Mouse (Mus musculus): ENCODE measurements around the gene Esrp2. TPM values are rescaled to one million over a fixed set of nuclear protein-coding genes. Genes with fewer than 3 reads are reported as not detected.

Gene Esrp2
- polyA plus RNA-seq, 1 experiment from 2014 or later: 25.4 TPM

DNA sequence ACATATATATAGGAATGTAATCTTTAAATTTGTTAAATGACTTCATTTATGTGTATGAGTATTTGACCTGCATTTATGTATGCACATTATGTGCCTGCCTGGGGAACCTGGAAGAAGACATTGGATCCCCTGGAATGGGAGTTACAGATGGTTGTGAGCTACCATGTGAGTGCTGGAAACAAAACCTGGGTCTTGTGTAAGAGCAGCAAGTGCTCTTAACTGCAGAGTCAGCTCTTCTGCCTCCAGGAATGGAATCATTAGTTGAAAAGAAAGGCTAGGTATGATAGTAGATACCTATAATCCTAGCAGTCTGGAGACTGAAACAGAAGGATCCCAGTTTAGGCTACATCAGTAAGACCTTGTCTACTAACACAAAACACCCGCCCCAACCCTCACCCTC, 10.7 kb downstream of the Esrp2 start:
- Histone ChIP-seq H3K4me2 (ENCODE audit: low read length) (no peak overlapping the region), H3K4me1 (replicated peaks; ENCODE audit: control insufficient read depth, insufficient read depth, low read length) (no peaks in the 10 kb centered on the region), H3K9ac (ENCODE audit: low read length) (no peak overlapping the region), H3K27ac (ENCODE audit: low read depth) (no peak overlapping the region), H3K36me3 (ENCODE audit: control insufficient read depth, insufficient read depth, low read length) (peaks cover 34% of the 10 kb centered on the region), H3K9me3 (ENCODE audit: control insufficient read depth, low read length) (no peaks in the 10 kb centered on the region), H3K27me3 (replicated peaks; ENCODE audit: control insufficient read depth, insufficient read depth, low read length) (no peaks in the 10 kb centered on the region), H3K4me3 (ENCODE audit: low read depth, low read length) (no peak overlapping the region)
- WGBS: 100% methylated on average over 1 of the region's 1 CpGs
- ATAC-seq (replicated peaks; ENCODE audit: low FRiP score, low TSS enrichment, low read depth): no peak
- DNase-seq (ENCODE audit: low spot score): no peak

DNA sequence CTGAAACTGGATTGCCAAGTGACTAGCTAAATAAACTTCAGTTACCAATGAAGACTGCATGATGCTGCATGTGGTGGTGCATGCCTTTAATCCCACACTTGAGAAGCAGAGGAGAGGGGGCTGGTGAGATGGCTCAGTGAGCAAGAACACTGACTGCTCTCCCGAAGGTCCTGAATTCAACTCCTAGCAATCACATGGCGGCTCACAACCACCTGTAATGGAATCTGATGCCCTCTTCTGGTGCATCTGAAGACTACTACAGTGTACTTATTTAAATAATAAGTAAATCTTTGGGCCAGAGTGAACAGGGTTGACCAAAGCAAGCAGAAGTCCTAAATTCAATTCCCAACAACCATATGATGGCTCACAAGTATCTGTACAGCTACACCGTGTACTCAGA, 13.3 kb downstream of the Esrp2 start:
- Histone ChIP-seq H3K4me1 (replicated peaks; ENCODE audit: control insufficient read depth, insufficient read depth, low read length) (no peaks in the 10 kb centered on the region), H3K4me3 (ENCODE audit: low read depth, low read length) (no peak overlapping the region), H3K4me2 (ENCODE audit: low read length) (no peak overlapping the region), H3K9me3 (ENCODE audit: control insufficient read depth, low read length) (no peaks in the 10 kb centered on the region), H3K27me3 (replicated peaks; ENCODE audit: control insufficient read depth, insufficient read depth, low read length) (no peaks in the 10 kb centered on the region), H3K27ac (ENCODE audit: low read depth) (no peak overlapping the region), H3K36me3 (ENCODE audit: control insufficient read depth, insufficient read depth, low read length) (peaks cover 23% of the 10 kb centered on the region), H3K9ac (ENCODE audit: low read length) (no peak overlapping the region)
- ATAC-seq (replicated peaks; ENCODE audit: low FRiP score, low TSS enrichment, low read depth) (no peak), DNase-seq (ENCODE audit: low spot score) (no peak)
- WGBS: 82% methylated on average over 3 of the region's 3 CpGs

DNA sequence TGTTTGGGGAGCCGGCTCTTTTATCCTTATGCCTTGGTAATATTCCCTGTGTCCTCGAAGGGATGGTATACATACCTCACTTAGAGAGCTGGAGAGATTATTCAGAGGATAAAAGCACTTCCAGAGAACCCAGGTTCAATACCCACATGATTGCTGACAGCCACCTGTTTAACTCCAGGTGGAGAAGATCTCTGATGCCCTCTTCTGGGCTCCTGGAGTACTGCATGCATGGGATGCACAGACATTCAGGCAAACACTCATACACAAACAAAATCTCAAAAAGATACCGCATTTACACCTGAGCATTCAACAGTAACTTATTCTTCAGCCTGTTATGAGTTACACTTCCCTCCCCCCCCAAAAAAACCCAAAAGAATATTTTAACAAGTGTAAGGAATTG, 20.9 kb downstream of the Esrp2 start:
- no peak overlapping the region for H3K9ac ChIP-seq (ENCODE audit: low read length)
- WGBS: 94% methylated on average over 3 of the region's 3 CpGs
- no peak for ATAC-seq (replicated peaks; ENCODE audit: low FRiP score, low TSS enrichment, low read depth)
- no peak overlapping the region for H3K27ac ChIP-seq (ENCODE audit: low read depth)
- H3K36me3 ChIP-seq (ENCODE audit: control insufficient read depth, insufficient read depth, low read length): peaks cover 38% of the 10 kb centered on the region
- peak; percentile 65 for DNase-seq (ENCODE audit: low spot score)
- no peaks in the 10 kb centered on the region for H3K4me1 ChIP-seq (replicated peaks; ENCODE audit: control insufficient read depth, insufficient read depth, low read length)
- H3K9me3 ChIP-seq (ENCODE audit: control insufficient read depth, low read length): no peaks in the 10 kb centered on the region
- no peaks in the 10 kb centered on the region for H3K27me3 ChIP-seq (replicated peaks; ENCODE audit: control insufficient read depth, insufficient read depth, low read length)
- no peak overlapping the region for H3K4me2 ChIP-seq (ENCODE audit: low read length)
- no peak overlapping the region for H3K4me3 ChIP-seq (ENCODE audit: low read depth, low read length)

DNA sequence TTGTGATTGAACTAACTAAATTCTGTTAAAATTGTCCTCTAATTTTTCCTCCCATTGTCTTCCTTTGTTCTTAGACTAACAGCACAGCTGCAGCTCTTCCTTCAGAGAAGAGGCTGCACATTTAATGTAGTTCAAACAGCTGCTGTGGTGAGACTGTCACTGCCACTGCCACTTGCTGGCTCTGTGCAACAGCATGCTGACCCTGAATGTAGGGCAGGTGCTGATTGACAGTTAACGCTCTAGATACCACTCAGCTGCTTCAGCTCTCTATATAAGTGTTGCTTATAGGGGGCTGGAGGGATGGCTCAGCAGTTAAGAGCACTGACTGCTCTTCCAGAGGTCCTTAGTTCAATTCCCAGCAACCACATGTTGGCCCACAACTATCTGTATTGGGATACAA, 24.3 kb downstream of the Esrp2 start:
- no peaks in the 10 kb centered on the region for H3K27me3 ChIP-seq (replicated peaks; ENCODE audit: control insufficient read depth, insufficient read depth, low read length)
- H3K4me3 ChIP-seq (ENCODE audit: low read depth, low read length): no peak overlapping the region
- H3K36me3 ChIP-seq (ENCODE audit: control insufficient read depth, insufficient read depth, low read length): peaks cover 46% of the 10 kb centered on the region
- no peak overlapping the region for H3K4me2 ChIP-seq (ENCODE audit: low read length)
- H3K27ac ChIP-seq (ENCODE audit: low read depth): no peak overlapping the region
- H3K4me1 ChIP-seq (replicated peaks; ENCODE audit: control insufficient read depth, insufficient read depth, low read length): no peaks in the 10 kb centered on the region
- no peak overlapping the region for H3K9ac ChIP-seq (ENCODE audit: low read length)
- no peaks in the 10 kb centered on the region for H3K9me3 ChIP-seq (ENCODE audit: control insufficient read depth, low read length)
- no peak for DNase-seq (ENCODE audit: low spot score)
- ATAC-seq (replicated peaks; ENCODE audit: low FRiP score, low TSS enrichment, low read depth): no peak
- 83% methylated on average over 1 of the region's 1 CpGs for WGBS

DNA sequence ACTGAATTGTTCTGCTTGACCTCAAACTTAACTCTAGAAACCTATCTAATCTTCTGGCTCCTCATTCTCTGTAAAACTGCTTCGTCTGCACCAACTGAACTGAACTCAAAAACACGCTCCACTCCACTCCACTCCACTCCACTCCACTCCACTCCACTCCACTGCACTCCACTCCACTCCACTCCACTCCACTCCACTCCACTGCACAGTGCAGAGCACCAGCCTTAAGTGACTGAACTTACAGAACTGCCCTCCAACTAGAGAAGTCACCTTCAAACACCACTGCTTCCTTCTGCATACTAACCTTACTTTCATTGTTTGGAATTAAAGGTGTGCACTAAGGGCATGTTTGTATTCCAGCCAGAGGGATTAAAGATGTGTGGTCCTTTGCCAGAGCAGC, 24.7 kb downstream of the Esrp2 start:
- Histone ChIP-seq H3K4me1 (replicated peaks; ENCODE audit: control insufficient read depth, insufficient read depth, low read length) (no peaks in the 10 kb centered on the region), H3K9ac (ENCODE audit: low read length) (no peak overlapping the region), H3K27me3 (replicated peaks; ENCODE audit: control insufficient read depth, insufficient read depth, low read length) (no peaks in the 10 kb centered on the region), H3K36me3 (ENCODE audit: control insufficient read depth, insufficient read depth, low read length) (peaks cover 45% of the 10 kb centered on the region), H3K9me3 (ENCODE audit: control insufficient read depth, low read length) (no peaks in the 10 kb centered on the region), H3K4me3 (ENCODE audit: low read depth, low read length) (no peak overlapping the region), H3K27ac (ENCODE audit: low read depth) (no peak overlapping the region), H3K4me2 (ENCODE audit: low read length) (no peak overlapping the region)
- WGBS: 83% methylated on average over 2 of the region's 2 CpGs
- ATAC-seq (replicated peaks; ENCODE audit: low FRiP score, low TSS enrichment, low read depth) (no peak), DNase-seq (ENCODE audit: low spot score) (no peak)

DNA sequence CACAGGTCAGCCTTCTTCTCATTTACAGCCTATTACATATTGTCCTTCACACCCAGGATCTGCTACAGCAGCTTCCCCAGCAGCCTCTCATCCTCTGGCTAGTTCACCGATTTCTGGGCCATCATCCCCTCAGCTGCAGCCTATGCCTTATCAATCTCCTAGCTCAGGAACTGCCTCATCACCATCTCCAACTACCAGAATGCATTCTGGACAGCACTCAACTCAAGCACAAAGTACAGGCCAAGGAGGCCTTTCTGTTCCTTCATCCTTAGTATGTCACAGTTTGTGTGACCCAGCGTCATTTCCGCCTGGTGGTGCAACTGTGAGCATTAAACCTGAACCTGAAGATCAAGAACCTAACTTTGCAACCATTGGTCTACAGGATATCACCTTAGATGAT, 28.0 kb downstream of the Esrp2 start:
- Histone ChIP-seq H3K27ac (ENCODE audit: low read depth) (no peak overlapping the region), H3K36me3 (ENCODE audit: control insufficient read depth, insufficient read depth, low read length) (peaks cover 40% of the 10 kb centered on the region)
- WGBS: 95% methylated on average over 3 of the region's 3 CpGs

DNA sequence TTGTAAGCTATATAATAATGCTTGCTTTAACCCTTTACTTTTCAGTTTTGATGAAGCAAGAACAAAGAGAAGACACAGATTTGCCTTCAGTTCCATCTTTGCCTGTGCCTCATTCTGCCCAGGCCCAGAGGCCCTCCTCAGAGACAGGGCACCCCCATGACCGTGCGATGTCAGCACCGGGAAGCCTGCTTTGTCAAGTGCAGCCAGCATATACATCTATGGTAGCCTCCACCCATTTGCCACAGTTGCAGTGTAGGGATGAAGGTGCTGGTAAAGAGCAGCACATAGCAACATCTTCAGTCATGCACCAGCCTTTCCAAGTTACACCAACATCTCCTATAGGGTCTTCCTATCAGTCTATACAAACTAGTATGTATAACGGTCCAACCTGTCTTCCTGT, 28.7 kb downstream of the Esrp2 start:
- no peaks in the 10 kb centered on the region for H3K4me1 ChIP-seq (replicated peaks; ENCODE audit: control insufficient read depth, insufficient read depth, low read length)
- H3K36me3 ChIP-seq (ENCODE audit: control insufficient read depth, insufficient read depth, low read length): peaks cover 46% of the 10 kb centered on the region
- 98% methylated on average over 4 of the region's 4 CpGs for WGBS
- H3K9me3 ChIP-seq (ENCODE audit: control insufficient read depth, low read length): no peaks in the 10 kb centered on the region
- no peak for ATAC-seq (replicated peaks; ENCODE audit: low FRiP score, low TSS enrichment, low read depth)
- H3K27me3 ChIP-seq (replicated peaks; ENCODE audit: control insufficient read depth, insufficient read depth, low read length): no peaks in the 10 kb centered on the region
- H3K27ac ChIP-seq (ENCODE audit: low read depth): no peak overlapping the region
- H3K9ac ChIP-seq (ENCODE audit: low read length): no peak overlapping the region
- no peak overlapping the region for H3K4me2 ChIP-seq (ENCODE audit: low read length)
- DNase-seq (ENCODE audit: low spot score): no peak
- H3K4me3 ChIP-seq (ENCODE audit: low read depth, low read length): no peak overlapping the region

More for the DNA sequence above, 28.0 kb downstream of the Esrp2 start:
- no peak overlapping the region for H3K4me2 ChIP-seq (ENCODE audit: low read length)
- no peak for DNase-seq (ENCODE audit: low spot score)
- no peak overlapping the region for H3K4me3 ChIP-seq (ENCODE audit: low read depth, low read length)
- no peaks in the 10 kb centered on the region for H3K27me3 ChIP-seq (replicated peaks; ENCODE audit: control insufficient read depth, insufficient read depth, low read length)
- no peaks in the 10 kb centered on the region for H3K4me1 ChIP-seq (replicated peaks; ENCODE audit: control insufficient read depth, insufficient read depth, low read length)
- no peaks in the 10 kb centered on the region for H3K9me3 ChIP-seq (ENCODE audit: control insufficient read depth, low read length)
- no peak overlapping the region for H3K9ac ChIP-seq (ENCODE audit: low read length)
- no peak for ATAC-seq (replicated peaks; ENCODE audit: low FRiP score, low TSS enrichment, low read depth)

DNA sequence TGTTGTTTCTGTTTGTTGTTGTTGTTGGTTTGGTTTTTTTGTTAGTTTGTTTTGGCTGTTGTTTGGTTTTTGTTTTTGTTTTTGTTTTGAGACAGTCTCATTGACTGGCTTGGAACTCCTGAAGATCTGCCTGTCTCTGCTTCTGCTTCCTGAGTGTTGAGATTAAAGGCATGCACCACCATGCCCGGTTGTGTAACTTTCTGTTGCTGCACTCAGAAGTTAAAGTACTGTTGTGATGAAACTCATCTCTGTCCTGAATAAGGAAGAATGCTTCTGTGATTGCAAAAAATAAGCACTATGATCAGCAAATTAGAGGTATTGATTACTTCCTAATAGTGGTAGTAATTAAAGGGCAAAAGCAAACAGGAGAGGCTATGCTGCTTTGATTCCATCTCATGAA, 30.6 kb downstream of the Esrp2 start:
- no peak overlapping the region for H3K9ac ChIP-seq (ENCODE audit: low read length)
- peaks cover 58% of the 10 kb centered on the region for H3K36me3 ChIP-seq (ENCODE audit: control insufficient read depth, insufficient read depth, low read length)
- 78% methylated on average over 1 of the region's 1 CpGs for WGBS
- no peak overlapping the region for H3K4me3 ChIP-seq (ENCODE audit: low read depth, low read length)
- H3K9me3 ChIP-seq (ENCODE audit: control insufficient read depth, low read length): no peaks in the 10 kb centered on the region
- no peak overlapping the region for H3K27ac ChIP-seq (ENCODE audit: low read depth)
- DNase-seq (ENCODE audit: low spot score): no peak
- H3K4me2 ChIP-seq (ENCODE audit: low read length): no peak overlapping the region
- no peaks in the 10 kb centered on the region for H3K4me1 ChIP-seq (replicated peaks; ENCODE audit: control insufficient read depth, insufficient read depth, low read length)
- no peaks in the 10 kb centered on the region for H3K27me3 ChIP-seq (replicated peaks; ENCODE audit: control insufficient read depth, insufficient read depth, low read length)
- ATAC-seq (replicated peaks; ENCODE audit: low FRiP score, low TSS enrichment, low read depth): no peak

DNA sequence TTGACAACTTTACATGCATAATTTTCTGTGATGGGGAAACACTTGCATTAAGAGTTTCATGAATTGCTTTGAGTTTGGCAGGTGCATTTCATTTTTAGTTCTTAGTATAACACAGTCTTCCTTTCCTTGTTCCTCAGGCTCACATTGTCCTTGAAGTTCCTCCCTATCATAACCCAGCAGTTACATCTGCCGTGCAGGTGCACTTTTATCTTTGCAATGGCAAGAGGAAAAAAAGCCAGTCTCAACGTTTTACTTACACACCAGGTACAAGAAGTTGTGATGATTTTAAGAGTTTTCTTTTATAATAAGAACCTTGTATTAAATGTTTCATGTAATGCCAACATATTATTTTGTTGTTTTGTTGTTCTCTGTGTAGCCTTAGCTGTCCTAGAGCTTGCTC, 32.9 kb downstream of the Esrp2 start:
- WGBS: 85% methylated on average over 2 of the region's 2 CpGs
- Histone ChIP-seq H3K4me1 (replicated peaks; ENCODE audit: control insufficient read depth, insufficient read depth, low read length) (no peaks in the 10 kb centered on the region), H3K9me3 (ENCODE audit: control insufficient read depth, low read length) (no peaks in the 10 kb centered on the region), H3K27me3 (replicated peaks; ENCODE audit: control insufficient read depth, insufficient read depth, low read length) (no peaks in the 10 kb centered on the region), H3K4me2 (ENCODE audit: low read length) (no peak overlapping the region), H3K36me3 (ENCODE audit: control insufficient read depth, insufficient read depth, low read length) (peaks cover 62% of the 10 kb centered on the region), H3K9ac (ENCODE audit: low read length) (no peak overlapping the region), H3K27ac (ENCODE audit: low read depth) (no peak overlapping the region), H3K4me3 (ENCODE audit: low read depth, low read length) (no peak overlapping the region)
- no peak for DNase-seq (ENCODE audit: low spot score)
- no peak for ATAC-seq (replicated peaks; ENCODE audit: low FRiP score, low TSS enrichment, low read depth)

Measured in intestine, embryonic 14.5 days (tissue).